In the genomic region with DNA sequence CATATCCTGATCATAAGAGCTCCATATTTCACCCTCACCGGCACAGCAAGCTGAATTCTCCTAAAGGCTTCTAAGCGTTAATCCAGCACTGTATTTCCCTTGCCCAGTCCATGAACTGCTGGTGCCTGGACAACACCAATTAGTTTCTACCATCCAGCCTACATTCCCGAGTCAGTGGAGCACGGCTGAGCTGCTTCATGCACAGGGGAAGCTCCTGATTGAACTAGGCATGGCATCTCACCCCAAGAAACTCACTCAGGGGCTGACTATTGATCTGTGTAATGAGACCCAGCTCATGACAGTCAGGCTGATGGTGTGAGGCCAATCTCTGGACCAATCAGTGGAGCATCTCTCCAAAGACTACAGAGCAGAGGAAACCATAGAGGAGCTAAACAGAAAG, we compare ENCODE assay signal across 17 mouse cellular contexts.
"Had no signal": no experiment of that assay in that cellular context is flagged by ENCODE, and none has a peak within 500 bp of the region (broad histone marks: within the 10 kb centered on the region; RNA-seq: fewer than 3 reads in every experiment).

No protein-coding gene starts in this region.

- H3K4me1 ChIP-seq: intestine, embryonic 15.5 days; limb, embryonic 10.5 days; limb, embryonic 13.5 days; liver, embryonic 12.5 days; liver, embryonic 15.5 days; lung, embryonic 15.5 days had no signal

- H3K27ac ChIP-seq: intestine, embryonic 15.5 days; limb, embryonic 10.5 days; limb, embryonic 13.5 days; liver, embryonic 12.5 days; liver, embryonic 15.5 days; lung, embryonic 15.5 days had no signal

- H3K36me3 ChIP-seq: intestine, embryonic 15.5 days; limb, embryonic 10.5 days; limb, embryonic 13.5 days; liver, embryonic 12.5 days; liver, embryonic 15.5 days; lung, embryonic 15.5 days had no signal

- H3K4me2 ChIP-seq: intestine, embryonic 15.5 days; limb, embryonic 13.5 days; liver, embryonic 12.5 days; liver, embryonic 15.5 days; lung, embryonic 15.5 days; midbrain, embryonic 11.5 days had no signal

- H3K9ac ChIP-seq: intestine, embryonic 15.5 days; limb, embryonic 13.5 days; liver, embryonic 12.5 days; liver, embryonic 15.5 days; lung, embryonic 15.5 days had no signal

- H3K9me3 ChIP-seq: intestine, embryonic 15.5 days; limb, embryonic 10.5 days; limb, embryonic 13.5 days; liver, embryonic 12.5 days; liver, embryonic 15.5 days; lung, embryonic 15.5 days had no signal

- H3K4me3 ChIP-seq: intestine, embryonic 15.5 days; limb, embryonic 10.5 days; limb, embryonic 13.5 days; liver, embryonic 12.5 days; liver, embryonic 15.5 days; lung, embryonic 15.5 days had no signal

- H3K27me3 ChIP-seq: intestine, embryonic 15.5 days; limb, embryonic 13.5 days; liver, embryonic 12.5 days; liver, embryonic 15.5 days; lung, embryonic 15.5 days had no signal

- ATAC-seq: intestine, embryonic 15.5 days; liver, embryonic 12.5 days had no signal

- DNase-seq: kidney, adult 2 months; kidney, postnatal 36 days; liver; lung, adult 18-20 months; lung, postnatal 10 days; lung, postnatal 36 days; midbrain, embryonic 14.5 days; thymus, adult 2 months; thymus, postnatal 14 days; thymus, postnatal 4 days had no signal
